Mouse (Mus musculus): Measurements from ENCODE around the gene Zdhhc13.

Gene Zdhhc13

DNA sequence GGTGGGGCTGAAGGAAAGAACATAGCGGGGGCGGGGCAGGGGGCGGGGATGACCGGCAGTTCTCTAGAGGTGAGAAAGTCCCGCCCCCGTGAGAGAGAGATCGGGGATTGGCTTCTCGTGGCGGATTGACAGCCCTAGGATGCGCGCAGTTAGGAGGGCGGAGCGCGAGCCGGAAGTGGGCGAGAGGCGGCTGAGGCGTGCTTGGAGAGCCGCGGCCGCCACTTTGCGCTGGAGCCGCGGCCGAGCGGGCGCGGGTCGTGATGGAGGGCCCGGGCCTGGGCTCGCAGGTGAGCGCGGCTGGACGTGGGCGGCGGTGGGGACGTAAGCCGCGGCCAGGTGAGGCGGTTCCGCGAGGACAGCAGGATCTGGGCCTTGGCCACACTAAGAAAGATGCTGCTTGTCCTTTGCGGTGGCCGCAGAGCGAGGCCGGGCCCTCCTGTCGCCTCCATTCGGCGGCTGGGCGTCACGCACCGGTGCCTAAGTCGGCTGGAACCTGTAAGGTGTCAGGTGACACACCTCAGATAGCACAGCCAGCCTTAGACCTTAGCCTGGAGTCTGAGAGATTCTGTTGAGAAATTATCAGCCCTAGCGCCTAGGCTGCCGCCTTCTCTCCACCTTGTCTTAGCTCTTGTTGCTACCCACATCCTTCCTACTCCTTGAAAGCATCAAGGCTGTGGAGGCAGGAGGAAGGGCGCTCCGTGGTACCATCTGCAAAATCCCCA lies at the start of gene Zdhhc13:
Gene Zdhhc13 (plus strand): TSS at position 153 of the 722 bp plus-strand sequence.
- peak; percentile 95 for DNase-seq

DNA sequence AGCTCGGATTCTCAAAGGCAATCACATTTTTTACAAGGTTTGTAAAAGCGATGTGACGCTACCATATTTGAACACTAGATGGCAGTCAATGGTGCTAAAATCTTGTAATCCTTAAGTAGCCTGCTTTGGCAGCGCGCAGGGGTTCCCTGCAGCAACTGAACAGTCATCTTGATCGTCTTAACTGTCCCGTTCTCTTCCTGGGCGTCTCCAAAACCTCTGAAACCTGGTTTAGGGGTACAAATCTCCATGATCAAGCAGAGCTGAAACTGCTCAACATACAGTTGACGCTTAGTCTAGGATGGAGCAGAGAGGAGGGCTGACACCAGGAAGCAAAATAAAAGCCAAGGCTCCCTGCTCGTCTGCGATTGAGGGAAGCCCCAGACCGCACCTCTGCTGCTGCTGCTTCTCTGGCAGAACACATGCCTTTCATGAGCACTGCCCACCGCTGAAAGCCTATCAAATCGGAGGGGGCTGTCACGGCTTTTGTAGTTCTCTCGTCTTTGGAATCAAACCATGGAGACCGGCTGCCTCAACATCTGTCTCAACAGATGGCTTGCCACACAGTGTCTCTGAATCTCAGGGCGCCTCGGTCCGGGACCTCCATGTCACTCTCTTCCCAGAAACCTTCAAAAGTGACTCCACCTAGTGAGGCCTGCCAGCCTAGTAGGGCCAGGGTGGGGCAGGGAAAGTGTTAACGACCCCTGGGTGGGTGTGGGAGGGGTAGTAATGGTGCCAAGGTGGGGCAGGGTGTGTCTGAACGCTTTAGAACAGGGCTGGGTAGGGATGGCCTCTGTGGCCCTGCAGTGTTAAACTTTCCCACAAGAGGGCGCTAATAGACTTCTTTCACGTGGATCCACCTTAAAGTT lies 39.3 kb upstream of the Zdhhc13 start:
- peak; percentile 61 for DNase-seq

GRCm38 (mm10) chr7:48750164-48750809 lies 38.5 kb upstream of the Zdhhc13 start:
- no peak for DNase-seq

DNA sequence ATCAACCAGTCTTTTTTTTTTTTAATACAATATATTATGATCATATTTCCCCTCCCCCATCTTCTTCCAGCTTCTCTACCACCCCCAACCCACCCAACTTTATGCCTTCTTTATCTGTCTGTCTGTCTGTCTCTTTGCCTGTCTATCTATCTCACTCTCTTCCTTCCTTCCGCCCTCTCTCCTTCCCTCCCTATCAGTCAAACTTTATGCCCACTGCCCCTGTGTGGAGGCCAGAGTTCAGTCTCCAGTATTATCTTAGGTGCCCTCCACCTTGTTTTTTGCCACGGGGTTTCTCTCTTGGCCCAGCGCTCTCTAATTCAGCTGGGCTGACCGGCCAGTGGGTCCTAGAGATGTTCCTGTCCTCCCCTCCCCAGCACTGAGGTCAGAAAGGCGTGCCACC lies 37.6 kb upstream of the Zdhhc13 start:
- no peak for DNase-seq

- no peak for DNase-seq
Observed at GRCm38 (mm10) chr7:48754415-48754974, 34.3 kb upstream of the Zdhhc13 start.

GRCm38 (mm10) chr7:48755825-48756224 lies 33.0 kb upstream of the Zdhhc13 start:
- no peak for DNase-seq

- DNase-seq = no peak
Observed at GRCm38 (mm10) chr7:48756306-48756931, 32.4 kb upstream of the Zdhhc13 start.

DNA sequence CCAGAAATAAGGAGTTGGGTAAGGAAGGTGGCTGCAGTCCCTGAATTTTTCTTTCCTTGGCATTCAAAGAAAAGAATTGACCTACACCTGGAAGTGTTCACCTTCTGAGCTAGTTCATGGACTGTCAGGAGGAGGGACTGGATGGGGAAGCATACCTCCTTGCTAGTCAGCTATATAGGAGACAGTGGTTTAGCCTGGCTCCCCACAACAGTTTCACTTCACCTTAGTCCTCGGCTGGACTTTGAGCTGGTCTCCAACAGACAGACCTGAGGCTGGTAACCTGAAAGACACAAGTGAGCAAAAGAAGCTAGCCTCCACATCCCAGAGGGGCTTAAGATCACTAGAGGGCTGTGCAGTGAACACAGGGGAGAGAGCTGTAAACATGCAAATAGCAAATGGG lies 30.7 kb upstream of the Zdhhc13 start:
- DNase-seq = no peak

GRCm38 (mm10) chr7:48760789-48761188 lies 28.0 kb upstream of the Zdhhc13 start:
- no peak for DNase-seq

- DNase-seq = no peak
Observed at GRCm38 (mm10) chr7:48762289-48762688, 26.5 kb upstream of the Zdhhc13 start.

DNA sequence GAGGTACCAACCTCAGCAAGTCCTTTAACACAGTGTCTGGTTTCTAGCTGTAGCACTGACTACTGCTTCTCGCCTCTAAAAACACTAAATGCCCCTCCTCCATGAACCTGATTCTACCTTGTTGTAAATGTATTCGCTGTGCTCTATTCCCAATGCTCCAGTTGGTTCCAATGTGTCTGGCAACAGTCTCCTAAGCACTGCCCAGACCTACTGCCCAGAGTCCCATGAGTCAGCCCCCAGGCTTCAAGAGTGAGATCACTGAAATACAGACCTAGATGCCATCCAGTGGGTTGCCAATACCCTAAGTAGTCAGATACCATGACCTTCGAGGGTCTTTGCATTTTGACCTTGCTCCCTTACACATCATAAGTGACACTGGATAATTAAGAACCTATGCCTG lies 26.1 kb upstream of the Zdhhc13 start:
- DNase-seq = no peak

GRCm38 (mm10) chr7:48765959-48766358 lies 22.8 kb upstream of the Zdhhc13 start:
- DNase-seq = no peak

- DNase-seq = no peak
Observed at GRCm38 (mm10) chr7:48769721-48770120, 19.1 kb upstream of the Zdhhc13 start.

DNA sequence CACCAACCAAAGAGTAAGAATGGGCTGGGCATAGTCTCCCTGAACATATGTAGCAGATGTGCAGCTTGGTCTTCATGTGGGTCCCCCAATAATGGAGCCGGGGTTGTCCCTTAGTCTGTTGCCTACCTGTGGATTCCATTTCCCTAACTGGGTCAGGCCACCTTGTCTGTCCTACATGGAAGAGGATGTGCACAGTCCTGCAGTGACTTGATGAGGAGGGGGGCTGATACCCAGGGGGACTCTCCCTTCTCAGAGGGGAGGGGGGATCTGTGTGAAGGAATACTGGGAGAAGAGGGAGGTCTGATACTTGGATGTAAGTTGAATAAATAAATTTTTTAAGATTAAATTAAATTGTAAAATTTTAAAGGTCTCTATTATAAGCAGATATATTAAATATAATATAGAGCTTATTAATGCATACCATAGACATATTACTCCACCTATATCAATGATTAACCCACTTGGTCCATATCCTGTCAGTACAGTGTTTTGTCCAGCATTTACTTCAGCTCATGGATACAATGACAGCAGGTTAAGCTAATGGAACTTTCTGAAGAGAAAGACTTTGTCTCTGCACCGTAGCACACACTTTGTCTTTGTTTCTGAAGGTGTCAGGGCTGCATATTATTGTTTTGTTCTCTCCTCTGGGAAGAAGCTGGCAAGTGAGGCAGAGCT lies 16.6 kb upstream of the Zdhhc13 start:
- no peak for DNase-seq

GRCm38 (mm10) chr7:48773333-48773732 lies 15.5 kb upstream of the Zdhhc13 start:
- DNase-seq = no peak

DNA sequence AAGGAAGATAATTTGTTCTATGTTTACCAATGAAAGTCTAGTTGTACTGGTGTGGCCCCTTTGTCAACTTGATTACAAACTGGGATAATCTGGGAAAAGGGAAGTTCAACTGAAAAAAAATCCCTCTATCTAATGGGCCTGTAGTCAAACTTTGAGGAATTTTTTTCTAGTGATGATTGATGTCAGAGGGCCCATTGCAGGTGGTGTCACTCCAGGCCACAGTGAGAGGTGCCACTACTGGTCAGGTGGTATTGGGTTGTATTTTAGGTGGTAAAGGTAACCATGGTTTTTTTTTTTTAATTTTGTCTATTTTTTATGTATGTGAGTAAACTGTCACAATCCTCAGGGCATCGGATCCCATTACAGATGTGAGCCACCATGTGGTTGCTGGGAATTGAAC lies 14.2 kb upstream of the Zdhhc13 start:
- DNase-seq = no peak

DNA sequence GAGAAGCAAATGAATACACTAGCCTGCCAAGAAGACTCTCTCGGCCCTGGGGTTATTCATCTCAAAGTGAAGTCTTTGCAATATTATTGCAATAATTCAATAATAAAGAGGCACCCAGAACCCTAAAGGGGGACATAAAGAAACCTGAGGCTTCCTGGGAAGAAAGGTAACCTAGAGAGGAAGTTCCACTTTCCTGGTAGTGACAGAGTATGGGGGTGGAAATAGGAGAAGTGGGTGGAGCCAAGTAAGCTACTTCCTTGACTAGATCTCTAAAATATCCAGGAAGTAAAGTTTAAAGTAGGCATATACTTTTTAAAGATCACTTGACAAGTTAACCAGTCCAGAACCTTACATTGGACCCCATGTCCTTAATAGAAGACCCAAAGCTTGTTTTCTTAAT lies 13.4 kb upstream of the Zdhhc13 start:
- no peak for DNase-seq

DNA sequence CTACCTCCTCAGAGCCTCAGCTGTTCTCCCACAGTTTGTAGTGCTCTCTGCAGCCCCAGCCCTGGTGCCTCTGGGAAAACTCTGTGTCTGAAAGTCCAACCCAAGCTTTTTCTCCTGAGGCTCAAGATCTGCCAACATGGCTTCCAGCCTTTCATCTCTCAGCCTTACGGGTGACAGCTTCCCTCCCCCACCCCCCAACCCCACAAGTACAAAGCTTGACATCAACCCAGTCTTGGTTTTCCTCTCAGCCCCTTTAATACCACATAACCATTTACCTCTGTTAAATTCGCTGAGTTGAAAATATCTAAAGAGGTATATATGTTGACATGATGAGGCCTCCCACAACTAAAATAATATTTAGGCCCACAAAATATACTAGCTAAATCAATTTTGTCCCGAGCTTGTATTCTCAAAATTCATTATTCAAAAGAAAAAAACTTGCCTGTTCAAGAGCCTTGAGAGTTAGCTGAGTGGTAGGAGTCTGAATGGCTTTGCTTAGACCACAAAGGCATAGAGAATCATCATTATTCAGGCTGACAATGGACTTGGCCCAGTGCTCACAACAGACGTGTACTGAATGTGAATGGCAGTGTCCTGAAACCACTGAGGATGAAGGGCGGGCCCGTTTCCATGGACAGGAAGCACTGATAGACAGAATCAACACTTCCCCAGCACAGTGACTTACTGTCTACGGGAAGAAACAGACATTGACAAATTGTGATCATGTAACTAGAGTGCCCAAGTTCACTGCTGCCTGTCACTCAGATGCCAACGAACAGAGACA lies 10.9 kb upstream of the Zdhhc13 start:
- DNase-seq = no peak

DNA sequence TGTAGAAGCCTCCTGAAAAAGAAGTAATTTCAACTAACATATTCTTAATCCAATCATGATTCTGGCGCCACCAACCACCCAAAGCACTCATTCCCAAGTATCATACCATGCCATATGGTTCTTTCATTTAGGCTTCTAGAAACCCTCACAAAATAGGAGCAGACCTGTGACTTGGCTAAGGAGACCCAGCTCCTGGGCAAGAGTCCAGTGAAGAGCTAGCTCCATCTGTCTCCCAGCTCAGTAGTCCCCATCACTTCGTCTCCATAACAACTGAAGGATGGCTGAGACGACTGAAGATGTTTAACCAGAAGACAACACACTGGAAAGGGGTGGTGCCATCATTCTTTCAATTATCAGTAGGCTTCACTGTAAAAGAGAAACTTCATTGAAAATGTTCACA lies 9.7 kb upstream of the Zdhhc13 start:
- peak; percentile 46 for DNase-seq

DNA sequence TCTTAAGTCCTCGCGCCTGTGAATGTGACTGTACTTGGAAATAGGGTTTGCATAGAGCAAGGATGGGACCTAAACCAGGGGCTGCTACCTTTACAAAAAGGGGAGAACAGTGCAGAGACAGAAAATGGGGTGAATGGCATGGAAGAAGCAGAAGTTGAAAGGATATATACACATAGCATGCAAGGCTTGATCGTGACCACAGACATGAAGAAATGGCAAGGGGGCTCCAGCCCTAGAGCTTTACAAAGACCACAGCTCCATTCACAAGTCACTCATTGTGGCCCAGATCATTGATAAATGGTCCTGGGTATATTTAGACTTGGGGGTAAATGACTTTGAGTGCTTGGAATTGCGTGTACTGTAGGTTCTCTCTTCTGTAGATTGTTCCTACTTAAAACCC lies 6.4 kb upstream of the Zdhhc13 start:
- no peak for DNase-seq

DNA sequence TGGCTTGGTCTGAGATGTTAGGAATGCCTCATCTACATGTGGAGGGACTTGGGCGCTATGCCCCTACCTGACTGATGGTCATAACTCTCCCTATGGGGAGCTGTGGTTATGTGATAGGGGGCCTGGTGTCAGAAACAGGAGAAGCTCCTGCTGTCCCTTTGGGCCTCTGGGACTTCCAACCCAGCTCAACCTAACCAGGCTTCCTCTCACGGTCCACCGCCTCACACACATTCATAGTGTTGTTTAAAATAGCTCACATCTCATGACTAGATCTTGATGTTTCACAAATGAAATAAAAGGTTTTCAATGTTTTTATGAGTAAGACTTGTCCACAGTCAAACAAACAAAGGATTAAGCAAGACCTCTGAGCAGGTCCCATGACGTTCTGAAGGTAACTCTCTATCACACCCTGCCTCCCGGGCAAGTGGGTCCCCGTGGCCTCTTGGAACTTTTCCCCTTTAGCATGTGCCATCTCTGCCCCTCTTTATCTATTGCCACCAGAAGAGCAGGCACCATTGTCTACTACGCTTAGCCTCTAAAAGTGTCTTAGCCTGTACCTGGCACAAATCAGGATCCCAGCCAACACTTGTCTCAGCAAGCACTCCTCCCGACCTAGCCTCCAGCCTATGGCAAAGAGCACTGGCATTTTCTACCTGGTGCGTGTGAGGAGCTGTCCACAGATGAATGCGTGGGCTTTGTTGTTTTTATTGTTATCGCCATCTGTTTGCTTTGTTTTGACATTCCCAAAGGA lies 3.9 kb upstream of the Zdhhc13 start:
- DNase-seq = no peak
